Mouse (Mus musculus) A20 (cell line): Measurements from ENCODE around the gene Gm12887.

Source experiments
- DNase-seq: peaks from one replicate; pipeline ENCODE4 v3.0.0-alpha.2; 2011; ENCODE audit warnings: low read depth, low spot score

The Gm12887 gene

GRCm38 (mm10) chr4:121622003-121622402 lies at the start of gene Gm12887:
TSS of gene Gm12887 (minus strand) at chr4:121622103.
- DNase-seq: no peak

DNA sequence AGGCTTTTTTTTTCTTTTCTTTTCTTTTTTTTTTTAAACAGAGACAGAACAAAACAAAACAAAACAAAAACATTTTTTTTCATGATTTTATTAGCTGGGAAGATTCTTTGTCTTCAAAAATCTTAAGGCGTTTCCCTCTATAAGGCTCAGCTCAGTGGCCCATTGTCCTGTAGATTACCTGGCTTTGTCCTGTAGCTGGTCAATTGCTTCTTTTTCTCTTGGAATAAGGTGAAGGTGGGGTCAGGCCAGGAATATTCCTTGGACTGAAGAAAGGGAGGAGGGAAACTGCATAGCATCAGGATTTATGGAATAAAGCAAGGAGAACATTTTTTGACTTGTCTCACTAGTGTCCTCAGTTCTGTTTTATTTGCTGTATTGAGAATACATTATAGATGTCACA lies 35.1 kb upstream of the Gm12887 start:
- no peak for DNase-seq
